Mouse (Mus musculus) liver, embryonic 16.5 days (tissue): ENCODE measurements around the gene Rwdd4a. TPM values are rescaled to one million over a fixed set of nuclear protein-coding genes. Genes with fewer than 3 reads are reported as not detected.

ENCODE experiments used
- ATAC-seq: fragments of 200-750 bp; cut with Nextera tagmentation; 2 replicates; pipeline ENCODE4 v1.8.0; 2017; ENCODE audit warnings: low read depth, mild to moderate bottlenecking, moderate number of reproducible peaks, moderate library complexity
- H3K27ac ChIP-seq: fragments of 300-500 bp; sonication (generic); 2 replicates; pipeline ENCODE4 v1.5.1; 2014; ENCODE audit warnings: mild to moderate bottlenecking, low read length
- H3K27me3 ChIP-seq: fragments of 300-500 bp; sonication (generic); 2 replicates; pipeline ENCODE4 v1.6.1; 2014; ENCODE audit warnings: low read depth, low read length, mixed read lengths; ENCODE audit not compliant: control insufficient read depth, insufficient read depth
- H3K36me3 ChIP-seq: fragments of 300-500 bp; sonication (generic); 2 replicates; pipeline ENCODE4 v1.6.1; 2014; ENCODE audit warnings: mild to moderate bottlenecking; ENCODE audit not compliant: control insufficient read depth, insufficient read depth
- H3K4me1 ChIP-seq: fragments of 300-500 bp; sonication (generic); 2 replicates; pipeline ENCODE4 v1.6.1; 2014; ENCODE audit warnings: low read depth, low read length, mixed read lengths; ENCODE audit not compliant: control insufficient read depth
- H3K4me2 ChIP-seq: fragments of 300-500 bp; sonication (generic); 2 replicates; pipeline ENCODE4 v1.6.1; 2014; ENCODE audit warnings: low read depth, low read length, mixed read lengths
- H3K4me3 ChIP-seq: fragments of 300-500 bp; sonication (generic); 2 replicates; pipeline ENCODE4 v1.5.1; 2014; ENCODE audit warnings: low read depth, mild to moderate bottlenecking, low read length
- H3K9ac ChIP-seq: fragments of 300-500 bp; sonication (generic); 2 replicates; pipeline ENCODE4 v1.6.1; 2014; ENCODE audit warnings: low read depth, low read length
- H3K9me3 ChIP-seq: fragments of 300-500 bp; sonication (generic); replicated peaks from 2 replicates; pipeline ENCODE4 v1.6.1; 2016; ENCODE audit warnings: low read length; ENCODE audit not compliant: control insufficient read depth
- WGBS: fragments of 180-500 bp; shearing (Covaris S2); extraction: QIAGEN DNeasy Blood & Tissue Kit; methylation state at CpG from one replicate; pipeline ENCODE4 v1.1.7; 2014; ENCODE audit not compliant: insufficient replicate concordance; 5-methylcytosine and 5-hydroxymethylcytosine counted together
- polyA plus RNA-seq: library from polyadenylated mRNA; unstranded; fragments of >200 nt; fragmentation: Nextera tagmentation; extraction: Ambion mirVana; gene quantifications from 2 replicates; pipeline ENCODE4 v1.2.1, GENCODE M21; 2015

Gene Rwdd4a
- polyA plus RNA-seq, 1 experiment from 2014 or later: 16.1 TPM

- Histone ChIP-seq H3K9ac (no peak overlapping the region), H3K4me1 (no peaks in the 10 kb centered on the region), H3K4me3 (no peak overlapping the region), H3K27ac (no peak overlapping the region), H3K4me2 (no peak overlapping the region), H3K9me3 (no peaks in the 10 kb centered on the region), H3K36me3 (peaks cover 14% of the 10 kb centered on the region), H3K27me3 (no peaks in the 10 kb centered on the region)
- no peak for ATAC-seq
- 94% methylated on average over 15 of the region's 15 CpGs for WGBS
Observed at GRCm38 (mm10) chr8:47513601-47514000, 19.9 kb upstream of the Rwdd4a start.

GRCm38 (mm10) chr8:47528094-47528493, 5.4 kb upstream of the Rwdd4a start:
- Histone ChIP-seq H3K4me1 (peaks cover 9% of the 10 kb centered on the region), H3K9me3 (no peaks in the 10 kb centered on the region), H3K36me3 (peaks cover 8% of the 10 kb centered on the region), H3K4me3 (no peak overlapping the region), H3K9ac (no peak overlapping the region), H3K27me3 (no peaks in the 10 kb centered on the region), H3K27ac (no peak overlapping the region), H3K4me2 (no peak overlapping the region)
- WGBS: 74% methylated on average over 1 of the region's 1 CpGs
- no peak for ATAC-seq

- H3K27me3 ChIP-seq: no peaks in the 10 kb centered on the region
- no peak overlapping the region for H3K9ac ChIP-seq
- ATAC-seq: no peak
- no peaks in the 10 kb centered on the region for H3K9me3 ChIP-seq
- no peak overlapping the region for H3K4me3 ChIP-seq
- H3K36me3 ChIP-seq: peaks cover 7% of the 10 kb centered on the region
- 83% methylated on average over 4 of the region's 4 CpGs for WGBS
- H3K4me2 ChIP-seq: no peak overlapping the region
- no peak overlapping the region for H3K27ac ChIP-seq
- H3K4me1 ChIP-seq: peaks cover 4% of the 10 kb centered on the region; the same call in 1 of the 2 replicates
Observed at GRCm38 (mm10) chr8:47538323-47538722, 4.9 kb downstream of the Rwdd4a start.

GRCm38 (mm10) chr8:47542746-47543145, 9.3 kb downstream of the Rwdd4a start:
- no peaks in the 10 kb centered on the region for H3K4me1 ChIP-seq
- no peak overlapping the region for H3K9ac ChIP-seq
- no peak overlapping the region for H3K27ac ChIP-seq
- WGBS: 87% methylated on average over 16 of the region's 16 CpGs
- peaks cover 28% of the 10 kb centered on the region for H3K36me3 ChIP-seq
- ATAC-seq: no peak
- H3K27me3 ChIP-seq: no peaks in the 10 kb centered on the region
- H3K4me2 ChIP-seq: no peak overlapping the region
- H3K4me3 ChIP-seq: no peak overlapping the region
- H3K9me3 ChIP-seq: no peaks in the 10 kb centered on the region

GRCm38 (mm10) chr8:47544094-47544493, 10.6 kb downstream of the Rwdd4a start:
- Histone ChIP-seq H3K4me1 (no peaks in the 10 kb centered on the region), H3K27me3 (no peaks in the 10 kb centered on the region), H3K27ac (no peak overlapping the region), H3K4me3 (no peak overlapping the region), H3K9me3 (no peaks in the 10 kb centered on the region), H3K36me3 (peaks cover 37% of the 10 kb centered on the region), H3K9ac (no peak overlapping the region), H3K4me2 (no peak overlapping the region)
- ATAC-seq: no peak
- 63% methylated on average over 5 of the region's 5 CpGs for WGBS

- Histone ChIP-seq H3K36me3 (peaks cover 41% of the 10 kb centered on the region), H3K4me2 (no peak overlapping the region), H3K9ac (no peak overlapping the region), H3K9me3 (no peaks in the 10 kb centered on the region), H3K4me1 (no peaks in the 10 kb centered on the region), H3K27me3 (no peaks in the 10 kb centered on the region), H3K4me3 (no peak overlapping the region), H3K27ac (no peak overlapping the region)
- ATAC-seq: no peak
- WGBS: 84% methylated on average over 10 of the region's 10 CpGs
Observed at GRCm38 (mm10) chr8:47547102-47547501, 13.6 kb downstream of the Rwdd4a start.

GRCm38 (mm10) chr8:47553613-47554012, 20.1 kb downstream of the Rwdd4a start:
- H3K27me3 ChIP-seq: no peaks in the 10 kb centered on the region
- H3K4me2 ChIP-seq: no peak overlapping the region
- H3K9ac ChIP-seq: no peak overlapping the region
- 64% methylated on average over 6 of the region's 6 CpGs for WGBS
- H3K4me1 ChIP-seq: no peaks in the 10 kb centered on the region
- no peak for ATAC-seq
- H3K9me3 ChIP-seq: no peaks in the 10 kb centered on the region
- H3K4me3 ChIP-seq: no peak overlapping the region
- H3K27ac ChIP-seq: no peak overlapping the region
- peaks cover 4% of the 10 kb centered on the region for H3K36me3 ChIP-seq

GRCm38 (mm10) chr8:47556446-47556845, 23.0 kb downstream of the Rwdd4a start:
- WGBS: 50% methylated on average over 7 of the region's 7 CpGs
- H3K9ac ChIP-seq: no peak overlapping the region
- H3K27me3 ChIP-seq: no peaks in the 10 kb centered on the region
- no peak overlapping the region for H3K27ac ChIP-seq
- no peak overlapping the region for H3K4me3 ChIP-seq
- no peak for ATAC-seq
- no peaks in the 10 kb centered on the region for H3K4me1 ChIP-seq
- no peak overlapping the region for H3K4me2 ChIP-seq
- H3K9me3 ChIP-seq: no peaks in the 10 kb centered on the region
- H3K36me3 ChIP-seq: no peaks in the 10 kb centered on the region

- H3K27ac ChIP-seq: no peak overlapping the region
- no peaks in the 10 kb centered on the region for H3K9me3 ChIP-seq
- WGBS: 44% methylated on average over 7 of the region's 7 CpGs
- no peaks in the 10 kb centered on the region for H3K4me1 ChIP-seq
- ATAC-seq: peak; percentile 53; the same call in 1 of the 2 replicates
- H3K36me3 ChIP-seq: no peaks in the 10 kb centered on the region
- no peak overlapping the region for H3K9ac ChIP-seq
- H3K27me3 ChIP-seq: no peaks in the 10 kb centered on the region
- no peak overlapping the region for H3K4me2 ChIP-seq
- H3K4me3 ChIP-seq: no peak overlapping the region
Observed at GRCm38 (mm10) chr8:47558274-47558673, 24.8 kb downstream of the Rwdd4a start.
